Mouse (Mus musculus) olfactory bulb, adult 2 months (tissue): ENCODE results near the gene Sept4.

Experiments used
- CTCF ChIP-seq: fragments of 200-500 bp; IDR thresholded peaks from 2 replicates; pipeline ENCODE4 v1.5.1; 2012; ENCODE audit warnings: low read depth, mild to moderate bottlenecking, low read length, moderate library complexity; ENCODE audit not compliant: insufficient read depth
- POLR2A ChIP-seq: fragments of 200-500 bp; IDR thresholded peaks from 2 replicates; pipeline ENCODE4 v1.6.1; 2012; ENCODE audit warnings: mild to moderate bottlenecking, low read depth, low read length, moderate library complexity; ENCODE audit not compliant: insufficient read depth

- no peak for TF ChIP-seq CTCF
- no peak for TF ChIP-seq POLR2A
Measured at GRCm38 (mm10) chr11:87566501-87566900, 2.2 kb upstream of the Sept4 start, which contains the start of gene Gm11492.
